Mouse (Mus musculus) activated CD4-positive, CD25-positive, alpha-beta regulatory T cell (primary cell): ENCODE results near the gene Chadl. TPM values are rescaled to one million over a fixed set of nuclear protein-coding genes. Genes with fewer than 3 reads are reported as not detected.

Experiments
- polyA plus RNA-seq, 2 experiments: library from polyadenylated mRNA; unstranded; fragments of 100-300 nt; shearing (Covaris generic); gene quantifications; one replicate each; pipeline ENCODE4 v1.2.1; 2017

Gene Chadl
- 1 to 10 TPM in 1 of 2 experiments, under 1 TPM in 1; 0.86 to 4.7 TPM for polyA plus RNA-seq

DNA sequence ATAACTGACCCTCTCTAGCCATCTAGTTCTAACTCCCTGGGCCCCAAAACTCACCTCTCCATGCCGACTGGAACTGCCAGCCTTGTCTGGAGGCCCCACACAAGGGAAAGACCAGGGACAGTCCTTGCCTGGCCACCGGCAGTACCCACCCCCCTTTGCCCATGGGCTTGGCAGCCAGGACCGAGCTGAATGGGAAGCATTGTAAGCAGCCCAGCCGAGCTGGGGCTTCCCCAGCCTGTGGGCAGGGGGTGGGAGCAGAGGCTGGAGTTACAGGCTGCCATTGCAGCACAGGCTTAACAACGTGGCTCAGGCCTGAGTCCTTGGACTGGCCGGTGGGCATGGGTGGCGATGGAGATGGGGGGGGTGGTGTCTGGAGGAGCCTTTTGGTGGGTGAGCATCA is at the start of gene Chadl:
Gene Chadl (minus strand): TSS at position 113 of the 400 bp plus-strand sequence.

DNA sequence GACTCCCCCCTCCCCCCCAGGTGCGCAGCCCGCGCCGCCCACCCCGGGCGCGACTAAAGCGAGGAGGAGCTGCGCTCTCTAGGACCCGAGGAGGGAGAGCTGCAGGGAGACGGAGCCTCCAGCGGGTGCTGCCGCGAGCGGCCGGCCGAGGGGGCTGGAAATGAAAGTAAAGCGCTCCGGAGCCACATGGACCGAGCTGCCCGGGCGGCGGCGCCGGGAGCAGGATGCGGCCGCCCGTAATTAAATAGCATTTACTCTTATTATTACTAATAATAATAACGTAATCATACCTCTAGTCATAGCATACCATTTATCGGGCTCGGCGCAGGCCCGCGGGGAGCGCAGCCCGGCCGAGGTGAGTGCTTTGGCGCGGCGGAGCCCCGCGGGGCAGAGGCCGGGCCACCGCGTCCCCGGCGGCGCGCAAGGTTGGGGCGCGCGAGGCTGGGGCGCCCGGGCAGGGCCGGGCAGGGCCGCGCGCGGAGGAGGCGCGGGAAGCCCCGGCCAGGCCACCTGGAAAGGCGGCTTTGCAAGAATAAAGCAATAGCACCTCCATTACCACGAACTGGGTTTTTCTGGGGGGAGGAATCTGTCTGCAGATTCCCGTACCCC is 48.0 kb upstream of the Chadl start, which contains the start of the genes Zc3h7b and Rangap1:
Gene Zc3h7b (plus strand): TSS at position 66 of the 609 bp plus-strand sequence.
Gene Rangap1 (minus strand): TSS at position 539 of the 609 bp plus-strand sequence.

GRCm38 (mm10) chr15:81663697-81664561 is 33.2 kb downstream of the Chadl start, which contains the start of gene L3mbtl2:
Gene L3mbtl2, plus strand, starts transcription at chr15:81663889.

Other genes with a start within 250 kb of the Chadl start
- gene Rbx1, start 231.0 kb downstream of the Chadl start, polyA plus RNA-seq = 100 to 1,000 TPM; 346 to 377 TPM
- gene Ep300, start 111.9 kb downstream of the Chadl start, polyA plus RNA-seq = 10 to 100 TPM; 26.0 to 46.0 TPM
- gene L3mbtl2, start 33.4 kb downstream of the Chadl start, polyA plus RNA-seq = 10 to 100 TPM; 16.6 to 21.7 TPM
- 1 to 10 TPM; 4.9 to 8.6 TPM for gene Zc3h7b, start 47.8 kb upstream of the Chadl start, polyA plus RNA-seq
- 10 to 100 TPM; 55.5 to 73.6 TPM for gene Rangap1, start 48.2 kb upstream of the Chadl start, polyA plus RNA-seq
- gene Tef, start 105.1 kb upstream of the Chadl start, polyA plus RNA-seq = 10 to 100 TPM; 19.1 to 22.6 TPM
- gene Tob2, start 161.5 kb upstream of the Chadl start, polyA plus RNA-seq = 10 to 100 TPM; 33.5 to 63.3 TPM
- gene Phf5a, start 174.6 kb upstream of the Chadl start, polyA plus RNA-seq = 100 to 1,000 TPM; 102 to 126 TPM
- 100 to 1,000 TPM in 1 of 2 experiments, 10 to 100 TPM in 1; 95.9 to 114 TPM for gene Aco2, start 175.0 kb upstream of the Chadl start, polyA plus RNA-seq
- 10 to 100 TPM; 43.2 to 56.7 TPM for gene Polr3h, start 229.0 kb upstream of the Chadl start, polyA plus RNA-seq
- under 1 TPM in 1 of 2 experiments, not detected in 1; 0.36 TPM for gene Csdc2, start 239.5 kb upstream of the Chadl start, polyA plus RNA-seq